8 mouse cellular contexts compared by ENCODE assay signal in genomic region chr19:32749425-32749824, GRCm38 (mm10). TPM values are rescaled to one million over a fixed set of nuclear protein-coding genes. Genes with fewer than 3 reads are reported as not detected.
DNase-seq lines count a peak whose midpoint lies in the region; ATAC-seq lines count a peak whose summit lies in the region.

No protein-coding gene starts in this region.

- WGBS in forebrain, embryonic 10.5 days, result 7% methylated on average over 6 of the region's 6 CpGs
- 6% methylated on average over 6 of the region's 6 CpGs for WGBS in forebrain, embryonic 11.5 days
- 21% methylated on average over 6 of the region's 6 CpGs for WGBS in limb, embryonic 11.5 days
- whole genome bisulfite sequencing in limb, embryonic 10.5 days, result 25% methylated on average over 6 of the region's 6 CpGs

- DNase-seq in forebrain, embryonic 10.5 days (ENCODE audit: extremely low spot score, low spot score), result peak; percentile 24
- DNase-seq in forebrain, embryonic 11.5 days (ENCODE audit: low spot score), result no peak
- peak; percentile 38 for DNase-seq in limb, embryonic 11.5 days (ENCODE audit: low spot score)
- no peak for DNase-seq in limb, embryonic 10.5 days (ENCODE audit: low spot score)
- DNase-seq in adipocyte (ENCODE audit: low spot score), result peak; percentile 72
- DNase-seq in kidney, postnatal 10 days, result peak; percentile 70
- DNase-seq in ovary, postnatal 14 days (ENCODE audit: low spot score), result peak; percentile 45

- H3K9me3 ChIP-seq in forebrain, embryonic 10.5 days, result no peaks in the 10 kb centered on the region
- H3K9me3 ChIP-seq in forebrain, embryonic 11.5 days (ENCODE audit: control insufficient read depth, low read length), result no peaks in the 10 kb centered on the region
- H3K9me3 ChIP-seq in limb, embryonic 11.5 days (ENCODE audit: control insufficient read depth, low read length), result no peaks in the 10 kb centered on the region
- H3K9me3 ChIP-seq in limb, embryonic 10.5 days (replicated peaks), result no peaks in the 10 kb centered on the region

- peaks cover 7% of the 10 kb centered on the region for H3K4me1 ChIP-seq in forebrain, embryonic 10.5 days
- no peaks in the 10 kb centered on the region for H3K4me1 ChIP-seq in forebrain, embryonic 11.5 days (replicated peaks; ENCODE audit: control insufficient read depth, insufficient read depth, low read length)
- H3K4me1 ChIP-seq in limb, embryonic 11.5 days (ENCODE audit: control insufficient read depth, insufficient read depth, low read length), result no peaks in the 10 kb centered on the region
- H3K4me1 ChIP-seq in limb, embryonic 10.5 days, result no peaks in the 10 kb centered on the region

- no peak overlapping the region for H3K4me2 ChIP-seq in forebrain, embryonic 11.5 days (ENCODE audit: low read depth, low read length, severe bottlenecking)
- no peak overlapping the region for H3K4me2 ChIP-seq in limb, embryonic 11.5 days (ENCODE audit: low read depth, severe bottlenecking)

- peaks cover 10% of the 10 kb centered on the region for H3K27me3 ChIP-seq in forebrain, embryonic 10.5 days (ENCODE audit: poor library complexity, severe bottlenecking)
- no peaks in the 10 kb centered on the region for H3K27me3 ChIP-seq in forebrain, embryonic 11.5 days (ENCODE audit: control insufficient read depth, insufficient read depth, low read length)
- H3K27me3 ChIP-seq in limb, embryonic 11.5 days (ENCODE audit: control insufficient read depth, insufficient read depth, low read length), result 0 out of 2 replicates have a peak, but pooled peaks cover 1% of the 10 kb centered on the region
- H3K27me3 ChIP-seq in limb, embryonic 10.5 days (ENCODE audit: low read depth, poor library complexity, severe bottlenecking), result peaks cover 12% of the 10 kb centered on the region; the same call in 1 of the 2 replicates

- H3K27ac ChIP-seq in forebrain, embryonic 10.5 days, result no peak overlapping the region
- no peak overlapping the region for H3K27ac ChIP-seq in forebrain, embryonic 11.5 days (ENCODE audit: low read depth, low read length)
- H3K27ac ChIP-seq in limb, embryonic 11.5 days (replicated peaks; ENCODE audit: low read depth, low read length), result no peak overlapping the region
- no peak overlapping the region for H3K27ac ChIP-seq in limb, embryonic 10.5 days

- H3K36me3 ChIP-seq in forebrain, embryonic 10.5 days (replicated peaks), result no peaks in the 10 kb centered on the region
- no peaks in the 10 kb centered on the region for H3K36me3 ChIP-seq in forebrain, embryonic 11.5 days (ENCODE audit: control insufficient read depth, insufficient read depth, low read length)
- H3K36me3 ChIP-seq in limb, embryonic 11.5 days (ENCODE audit: control insufficient read depth, insufficient read depth, low read length), result no peaks in the 10 kb centered on the region
- no peaks in the 10 kb centered on the region for H3K36me3 ChIP-seq in limb, embryonic 10.5 days

- no peak for ATAC-seq in forebrain, embryonic 11.5 days (replicated peaks; ENCODE audit: low FRiP score)
- ATAC-seq in limb, embryonic 11.5 days (ENCODE audit: insufficient number of reproducible peaks, low FRiP score, low TSS enrichment, low read depth), result no peak
- no peak for ATAC-seq in erythroid progenitor cell, adult 5-6 weeks (replicated peaks; ENCODE audit: low FRiP score, poor library complexity, severe bottlenecking)

- H3K4me3 ChIP-seq in forebrain, embryonic 10.5 days, result no peak overlapping the region
- no peak overlapping the region for H3K4me3 ChIP-seq in forebrain, embryonic 11.5 days (ENCODE audit: low read depth, low read length)
- no peak overlapping the region for H3K4me3 ChIP-seq in limb, embryonic 11.5 days (ENCODE audit: low read depth, low read length)
- no peak overlapping the region for H3K4me3 ChIP-seq in limb, embryonic 10.5 days

- no peak overlapping the region for H3K9ac ChIP-seq in forebrain, embryonic 11.5 days (ENCODE audit: low read length)
- H3K9ac ChIP-seq in limb, embryonic 11.5 days (ENCODE audit: low read length), result no peak overlapping the region

RNA-seq across cellular contexts. Expression of gene Pten, which starts 7.9 kb away (rescaled TPM):
- 7.3 and 8.7 TPM in 2 replicates for polyA plus RNA-seq in forebrain, embryonic 10.5 days (2016; fragmentation: Nextera tagmentation; extraction: Ambion mirVana)
- polyA plus RNA-seq in forebrain, embryonic 11.5 days (2014; fragmentation: Nextera tagmentation; extraction: Ambion mirVana), result 10.1 and 11.0 TPM in 2 replicates
- polyA plus RNA-seq in limb, embryonic 11.5 days (2014; fragmentation: Nextera tagmentation; extraction: Ambion mirVana), result 6.9 and 7.8 TPM in 2 replicates
- 5.0 and 5.8 TPM in 2 replicates for polyA plus RNA-seq in limb, embryonic 10.5 days (2016; fragmentation: Nextera tagmentation; extraction: Ambion mirVana)
- total RNA-seq in erythroid progenitor cell, adult 5-6 weeks (2015; ENCODE audit: low replicate concordance), result 26.7 and 34.0 TPM in 2 replicates
- total RNA-seq in erythroid progenitor cell, adult 5-6 weeks (2017; ENCODE audit: low replicate concordance), result 19.2 and 25.2 TPM in 2 replicates

RNA-seq across cellular contexts. Expression of gene Atad1, which starts 9.8 kb away (rescaled TPM):
- polyA plus RNA-seq in forebrain, embryonic 10.5 days (2016; fragmentation: Nextera tagmentation; extraction: Ambion mirVana), result 79.9 and 81.1 TPM in 2 replicates
- 94.7 and 98.4 TPM in 2 replicates for polyA plus RNA-seq in forebrain, embryonic 11.5 days (2014; fragmentation: Nextera tagmentation; extraction: Ambion mirVana)
- 68.8 and 71.5 TPM in 2 replicates for polyA plus RNA-seq in limb, embryonic 11.5 days (2014; fragmentation: Nextera tagmentation; extraction: Ambion mirVana)
- 62.5 and 71.7 TPM in 2 replicates for polyA plus RNA-seq in limb, embryonic 10.5 days (2016; fragmentation: Nextera tagmentation; extraction: Ambion mirVana)
- total RNA-seq in erythroid progenitor cell, adult 5-6 weeks (2015; ENCODE audit: low replicate concordance), result 22.6 and 28.5 TPM in 2 replicates
- total RNA-seq in erythroid progenitor cell, adult 5-6 weeks (2017; ENCODE audit: low replicate concordance), result 9.9 and 22.1 TPM in 2 replicates

Comparison
In these comparisons a context has a peak if more than half of its experiments do, and no peak if none do; other contexts are left out.
1. DNase-seq: peak in forebrain, embryonic 10.5 days (single experiment), limb, embryonic 11.5 days (single experiment), adipocyte (single experiment), kidney, postnatal 10 days (single experiment) and ovary, postnatal 14 days (single experiment); none in forebrain, embryonic 11.5 days (single experiment) and limb, embryonic 10.5 days (single experiment).